Mouse (Mus musculus): ENCODE measurements at regions not wholly inside any gene's neighbourhood (a gene's known extent, or its start where the extent isn't known, plus 50 kb on each side); places are given as distances from the start of the nearest gene placed in this dataset.
A peak's percentile ranks its signal among the peaks of the same experiment; 100 is the strongest.

DNA sequence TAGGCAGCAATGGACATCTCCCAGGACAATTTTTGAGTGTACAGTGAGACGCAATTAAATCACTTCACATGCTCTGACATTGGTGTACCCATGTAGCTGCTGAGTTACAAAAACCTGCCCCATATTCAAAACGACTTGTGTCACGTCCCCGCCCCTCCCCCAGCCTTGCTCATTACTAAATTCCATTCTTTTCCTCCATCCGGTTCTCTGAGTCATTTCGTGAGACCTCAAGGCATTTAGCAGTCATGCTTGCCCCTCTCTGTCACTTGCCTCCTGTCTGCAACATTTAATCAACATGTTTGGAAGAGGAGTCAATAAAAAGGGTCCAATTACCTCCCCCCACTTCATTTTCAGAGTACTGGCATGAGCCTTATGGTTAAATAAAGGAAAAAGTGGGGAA is 156.3 kb upstream of the Id4 start:
- DNase-seq = no peak

DNA sequence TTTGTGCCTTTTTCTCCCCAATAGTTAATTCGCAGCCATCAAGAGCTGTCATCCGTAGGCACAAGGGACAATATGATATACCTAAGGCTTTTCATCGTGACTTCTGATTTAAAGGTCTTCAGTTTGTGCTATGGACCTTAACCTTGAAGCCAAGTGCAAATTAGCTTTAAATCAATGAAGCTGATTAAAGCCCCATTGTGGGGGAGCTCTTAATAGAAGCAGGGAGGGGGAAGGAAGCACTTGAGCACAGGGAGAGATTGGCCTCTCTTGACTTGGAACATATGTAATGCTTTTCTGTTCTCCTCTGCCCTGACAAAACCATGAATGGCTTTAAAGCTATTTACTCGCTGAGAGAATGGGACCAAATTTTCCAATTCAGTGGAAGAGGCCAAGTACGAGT is 154.1 kb upstream of the Id4 start:
- DNase-seq = no peak

DNA sequence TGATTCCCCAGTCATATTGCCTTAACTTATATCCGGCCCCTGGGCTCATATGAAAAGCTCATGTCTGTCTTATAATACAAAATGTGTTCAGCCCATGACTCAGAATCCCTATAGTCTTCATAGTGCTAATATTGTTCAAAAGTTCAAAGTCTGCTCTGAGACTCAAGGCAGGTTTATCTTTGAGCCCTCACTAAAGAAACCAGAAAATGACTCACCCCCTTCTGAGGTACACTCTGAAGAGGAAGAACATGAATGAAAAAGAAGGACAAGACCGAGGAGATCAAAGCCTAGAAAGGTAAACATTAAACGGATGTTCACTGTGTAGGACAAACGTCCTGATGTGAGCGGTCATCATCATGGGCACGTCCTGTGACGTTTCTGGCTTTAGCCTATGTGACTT is 145.1 kb upstream of the Id4 start:
- DNase-seq = no peak

DNA sequence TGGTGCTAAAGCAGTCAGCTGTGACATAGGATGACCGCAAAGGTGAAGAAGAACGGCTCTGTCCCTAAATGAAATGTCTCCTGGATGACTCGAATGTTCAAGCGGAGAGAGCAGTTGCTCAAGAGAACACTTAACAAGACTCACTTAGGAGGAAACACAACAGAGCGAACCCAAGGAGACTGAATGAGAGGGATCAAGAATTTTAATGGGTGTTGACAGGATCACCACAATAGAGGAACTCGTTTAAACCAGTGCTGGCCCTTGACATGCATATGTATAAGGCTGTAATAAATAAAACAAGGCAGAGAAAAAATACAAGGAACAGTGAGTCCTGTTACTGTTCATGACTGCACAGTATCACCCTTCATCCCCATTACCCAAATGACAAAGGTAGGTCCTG is 134.4 kb upstream of the Id4 start:
- no peak for DNase-seq

DNA sequence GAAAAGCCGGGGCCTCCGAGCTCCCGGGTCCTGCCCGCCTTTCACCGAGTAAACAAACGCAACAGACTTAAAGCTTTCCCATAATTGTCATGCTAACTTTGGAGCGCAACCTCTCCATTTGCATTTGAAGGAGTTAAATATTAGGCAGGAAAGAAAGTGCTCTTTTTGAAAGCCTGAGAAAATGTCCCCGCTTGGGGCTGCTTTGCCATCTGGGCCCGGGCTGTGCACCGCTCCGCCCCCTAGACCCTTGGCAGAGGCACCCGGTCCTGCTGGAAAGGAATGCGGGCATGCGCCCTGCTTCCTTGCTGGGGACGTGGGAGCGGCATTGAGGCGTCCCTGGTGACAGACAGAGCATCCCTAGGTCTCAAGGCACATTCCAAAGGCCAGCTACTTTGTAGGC is 130.3 kb upstream of the Id4 start:
- peak; percentile 80 for DNase-seq

DNA sequence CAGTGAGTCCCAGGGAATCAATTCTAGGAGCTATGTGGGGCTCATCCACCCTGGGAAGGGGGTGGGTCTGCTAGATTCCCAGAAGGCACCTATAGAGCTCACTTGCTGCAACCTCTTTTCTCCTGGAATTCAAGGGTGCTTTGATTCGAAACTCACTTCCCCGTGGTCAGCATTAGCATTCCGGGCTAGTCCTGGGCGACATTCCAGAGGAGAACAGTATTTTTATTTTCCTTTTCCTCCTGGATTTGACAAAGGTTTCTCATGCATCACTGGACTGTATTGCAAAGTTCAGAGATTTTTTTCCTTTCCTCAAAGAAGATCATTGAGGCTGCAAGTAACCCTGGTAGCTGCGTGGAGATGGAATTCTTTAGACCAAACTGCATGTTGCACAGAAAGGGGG is 129.3 kb upstream of the Id4 start:
- no peak for DNase-seq

DNA sequence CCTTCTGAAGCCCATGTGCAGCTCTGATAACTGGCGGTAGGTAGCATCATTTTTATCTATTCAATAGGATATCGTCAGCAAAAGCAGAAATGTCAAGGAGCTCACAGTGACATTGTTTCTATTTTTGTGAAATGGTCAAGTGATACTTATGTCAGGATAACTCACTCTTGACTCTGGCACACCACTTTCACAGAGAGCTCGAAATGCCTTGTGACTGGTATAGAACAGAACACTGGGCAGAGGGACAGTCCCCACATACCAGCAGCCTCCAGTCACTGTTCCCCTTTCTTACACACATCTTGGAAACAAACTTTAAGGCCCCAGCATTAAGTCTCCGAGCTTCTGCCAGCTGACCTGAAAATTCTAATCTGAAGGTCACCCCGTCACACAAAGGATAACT is 115.1 kb upstream of the Id4 start:
- no peak for DNase-seq

DNA sequence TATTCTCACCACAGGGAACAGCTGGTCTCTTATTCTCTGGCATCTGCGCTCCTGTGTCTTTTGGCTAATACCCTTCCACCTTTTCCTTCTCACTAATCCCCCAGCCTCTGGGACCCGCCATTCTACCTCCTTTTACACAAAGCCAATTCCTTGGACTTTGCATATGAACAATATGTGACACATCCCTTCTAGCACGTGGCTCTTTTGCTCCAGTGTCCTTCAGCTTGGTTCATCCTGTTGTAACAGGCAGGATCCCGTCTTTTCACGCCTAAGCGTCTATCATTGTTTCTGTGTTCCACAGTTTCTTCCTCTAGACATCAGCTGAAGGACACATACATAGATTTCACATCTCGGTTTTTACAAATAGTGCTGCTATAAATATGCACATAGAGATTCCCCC is 114.0 kb upstream of the Id4 start:
- DNase-seq = no peak

DNA sequence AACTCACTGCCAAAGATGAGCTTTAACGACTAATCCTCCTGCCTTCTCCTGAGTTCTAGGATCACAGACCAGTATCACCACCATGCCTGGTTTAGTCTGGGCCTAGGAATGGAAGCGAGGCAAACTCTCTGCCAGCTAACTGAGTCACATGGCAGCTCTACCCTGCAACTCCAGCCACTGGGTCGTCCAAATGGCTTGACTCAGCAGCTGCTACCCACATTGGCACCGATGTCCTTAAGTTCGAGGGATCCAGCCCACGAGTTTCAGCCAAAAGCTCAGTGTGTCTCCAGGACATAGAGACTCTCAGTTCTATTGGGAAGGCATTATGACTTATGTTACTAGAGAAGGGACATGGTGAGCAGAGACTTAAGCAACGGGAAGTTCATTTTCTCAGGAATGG is 107.8 kb upstream of the Id4 start:
- DNase-seq = no peak

DNA sequence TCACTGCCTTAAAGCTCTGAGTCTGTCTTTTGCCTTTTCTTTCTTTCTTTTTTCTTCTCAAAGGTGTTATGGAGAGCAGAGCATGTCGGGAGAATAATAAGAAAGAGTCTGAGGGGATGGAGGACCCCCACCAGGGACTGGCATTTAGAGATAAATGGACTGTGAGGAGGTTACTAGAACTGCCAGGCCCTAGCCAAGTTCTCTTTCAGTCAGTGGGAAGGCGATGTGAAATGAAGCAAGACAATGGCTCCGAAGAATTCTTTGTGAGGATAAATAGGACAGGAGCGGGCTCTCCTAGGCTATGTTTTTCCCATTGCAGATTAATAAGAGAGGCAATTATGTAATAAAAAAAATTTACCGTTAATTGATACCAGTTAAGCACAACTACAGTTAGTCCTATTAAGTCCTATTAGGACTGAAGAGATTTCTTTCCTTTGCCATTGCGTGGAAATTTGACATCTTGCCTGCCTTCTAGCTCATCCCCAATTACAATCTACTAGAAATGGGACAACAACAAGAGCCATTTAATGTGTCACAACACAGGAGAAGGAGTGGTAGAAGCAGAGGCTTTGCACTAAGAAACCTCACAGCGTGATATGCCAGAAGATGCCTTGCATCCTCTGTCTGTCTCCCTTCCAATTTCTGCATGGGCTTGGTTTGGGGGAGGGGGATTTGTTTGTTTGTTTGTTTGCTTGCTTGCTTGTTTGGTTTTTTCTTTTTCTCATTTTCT is 107.2 kb upstream of the Id4 start:
- DNase-seq = no peak

DNA sequence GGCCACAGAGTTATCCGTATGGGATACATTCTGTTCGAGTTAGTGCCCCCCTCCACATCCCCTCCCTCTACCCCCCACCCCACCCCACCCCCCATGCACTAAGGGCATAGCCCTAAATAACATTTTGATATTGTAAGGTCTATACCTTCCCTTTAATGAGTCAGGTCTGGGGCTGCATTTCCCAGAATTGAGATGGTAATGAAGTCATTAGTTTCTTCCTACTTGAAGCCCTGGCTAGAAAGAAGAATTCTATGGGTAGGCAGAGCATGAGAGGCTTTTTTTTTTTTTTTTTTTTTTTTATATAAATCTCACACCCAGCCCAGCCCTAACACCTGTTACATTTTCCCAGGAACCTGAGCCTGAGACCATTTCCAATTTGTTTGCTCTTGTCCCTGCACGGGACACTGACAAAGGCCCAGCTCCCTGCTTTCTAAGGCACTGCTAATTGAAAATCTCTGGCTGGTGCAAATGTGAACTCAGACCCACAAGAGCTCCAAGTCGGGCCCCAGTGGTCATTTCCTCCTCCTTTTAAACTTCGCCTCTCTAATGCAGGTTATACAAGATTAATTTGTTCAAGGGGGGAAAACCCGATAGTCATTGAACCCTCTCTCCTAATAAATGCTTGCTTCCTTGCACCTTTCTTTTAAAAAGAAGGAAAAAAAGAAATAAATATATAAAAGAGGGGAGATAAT is 106.5 kb upstream of the Id4 start:
- DNase-seq = no peak

DNA sequence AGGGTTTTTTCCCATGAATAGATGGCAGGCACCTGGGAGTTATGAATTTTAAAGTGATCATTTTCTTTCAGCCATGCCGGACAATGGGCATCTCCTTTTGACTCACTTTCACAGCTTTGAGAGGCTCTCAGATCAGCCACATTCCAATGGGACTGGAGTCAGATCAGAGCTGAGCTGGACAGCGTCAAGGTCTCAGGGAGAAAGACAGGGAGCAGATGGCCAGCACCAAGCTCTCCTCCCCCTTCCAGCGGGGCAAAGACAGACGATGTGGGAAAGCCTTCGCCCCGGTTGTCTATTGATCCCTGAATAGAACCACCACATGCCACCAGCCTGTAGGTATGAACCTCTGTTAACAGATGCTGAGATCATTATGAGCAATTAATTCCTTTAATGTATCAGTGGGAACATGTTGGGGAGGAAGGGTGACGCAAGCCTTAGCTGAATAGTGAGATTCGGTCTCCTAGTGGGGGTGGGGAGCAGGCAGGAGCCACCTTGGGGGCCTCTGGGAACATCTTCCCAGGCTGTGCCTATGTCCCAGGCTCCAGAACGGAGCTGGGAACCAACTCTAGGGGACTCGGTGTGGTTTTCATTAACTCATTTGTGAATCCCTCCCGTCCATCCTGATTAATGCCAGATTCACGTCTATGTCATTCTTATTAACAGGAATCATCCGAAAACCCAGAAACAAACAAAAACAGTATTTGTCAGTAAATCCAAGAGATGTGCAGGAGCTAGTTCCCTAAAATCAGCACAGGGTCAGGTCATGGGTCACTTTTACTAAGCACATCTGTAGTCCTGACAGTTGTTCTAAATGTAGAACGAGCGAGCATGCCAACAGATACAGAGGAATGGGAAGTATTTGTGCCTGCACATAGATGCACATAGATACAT is 101.8 kb upstream of the Id4 start:
- DNase-seq = peak; percentile 49

DNA sequence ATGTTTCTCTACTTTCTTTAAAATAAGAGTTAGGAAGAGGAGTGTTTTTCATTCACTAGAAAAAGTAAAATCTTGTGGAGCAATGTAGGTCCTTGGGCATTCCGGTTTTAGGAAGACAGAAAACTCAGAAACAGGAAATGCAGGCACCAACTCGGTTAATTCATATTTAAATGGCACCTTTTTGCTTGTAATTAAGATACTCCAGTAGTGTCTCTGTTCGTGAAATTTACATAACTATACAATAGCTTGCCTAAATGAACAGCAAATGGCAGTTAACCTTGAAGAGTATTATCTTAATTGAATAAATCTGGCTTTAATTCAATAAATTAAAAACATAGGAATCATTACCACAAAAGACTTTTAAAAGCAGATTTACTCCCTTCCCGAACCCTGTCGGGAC is 100.9 kb upstream of the Id4 start:
- no peak for DNase-seq

DNA sequence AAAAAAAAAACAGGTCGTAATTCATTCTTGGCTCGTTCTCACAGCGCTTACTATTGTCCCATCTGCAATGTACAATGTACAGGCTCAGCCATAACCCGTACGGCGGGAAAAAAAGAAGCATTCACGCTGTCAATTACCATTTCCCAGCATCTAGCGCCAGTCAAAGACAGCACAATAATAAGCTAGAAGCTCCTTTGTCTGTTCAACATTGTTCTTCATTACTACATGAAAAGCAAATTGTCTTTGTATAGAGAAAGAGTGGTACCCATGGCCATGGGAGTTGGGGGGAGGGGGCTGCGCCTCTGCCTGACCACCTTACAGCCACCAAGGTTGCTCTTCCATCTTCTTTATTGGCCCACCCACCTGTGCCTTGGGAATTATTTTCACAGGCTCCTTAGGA is 99.7 kb upstream of the Id4 start:
- no peak for DNase-seq

DNA sequence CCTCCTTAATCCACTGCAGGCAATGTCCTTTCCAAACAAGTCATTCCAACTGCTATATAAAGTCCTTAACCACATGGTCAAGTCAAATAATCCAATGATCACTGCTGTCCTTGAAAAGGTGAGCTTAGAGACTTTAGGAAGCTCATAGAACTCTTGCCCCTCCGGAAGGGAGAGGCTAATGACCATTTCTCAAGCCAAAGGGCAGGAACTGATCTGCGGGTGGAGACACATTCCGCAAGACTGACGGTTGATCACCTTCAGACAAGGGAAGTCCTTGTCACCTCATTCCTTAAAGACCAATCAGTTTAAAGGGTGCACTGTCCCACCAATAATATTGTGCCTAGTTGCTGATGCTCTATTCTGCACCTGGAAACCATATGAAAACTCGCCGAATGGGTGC is 96.4 kb upstream of the Id4 start:
- no peak for DNase-seq

DNA sequence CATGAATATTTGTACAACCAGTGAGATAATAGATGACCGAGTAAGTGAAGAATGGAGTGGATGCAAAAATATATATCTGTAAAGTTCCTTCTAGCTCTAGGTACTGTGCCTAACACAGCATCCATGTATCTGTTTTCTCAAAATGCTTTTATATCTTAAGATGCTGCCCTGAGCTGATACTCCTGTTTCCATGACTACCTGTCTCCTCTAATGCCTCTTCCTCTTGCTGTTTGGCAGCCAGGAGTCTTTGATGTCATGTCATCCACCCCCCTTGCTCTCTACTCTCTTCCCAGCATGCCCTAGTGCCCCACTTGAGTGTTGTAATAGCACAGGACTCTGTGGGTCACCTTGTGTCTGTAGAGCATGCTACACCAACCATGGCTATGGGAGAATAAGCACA is 95.2 kb upstream of the Id4 start:
- no peak for DNase-seq

DNA sequence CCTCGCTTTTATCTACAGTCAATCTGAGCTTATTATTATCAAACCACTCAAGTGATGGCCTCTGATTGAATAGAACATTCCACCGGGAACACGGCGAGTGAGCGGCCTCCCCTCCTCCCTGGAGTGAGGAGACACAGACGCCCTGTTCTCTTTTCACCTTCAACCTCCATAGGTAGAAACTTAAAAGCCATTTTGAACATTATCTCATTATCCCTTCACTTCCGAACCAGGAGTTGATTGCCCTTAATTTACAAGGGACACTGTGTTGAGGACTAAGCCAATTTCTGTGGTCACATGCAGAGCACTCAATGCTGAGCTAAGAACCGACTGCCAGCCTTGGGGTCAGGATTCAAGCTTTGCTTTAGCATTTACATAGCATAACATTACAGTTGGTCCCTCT is 93.1 kb upstream of the Id4 start:
- no peak for DNase-seq

DNA sequence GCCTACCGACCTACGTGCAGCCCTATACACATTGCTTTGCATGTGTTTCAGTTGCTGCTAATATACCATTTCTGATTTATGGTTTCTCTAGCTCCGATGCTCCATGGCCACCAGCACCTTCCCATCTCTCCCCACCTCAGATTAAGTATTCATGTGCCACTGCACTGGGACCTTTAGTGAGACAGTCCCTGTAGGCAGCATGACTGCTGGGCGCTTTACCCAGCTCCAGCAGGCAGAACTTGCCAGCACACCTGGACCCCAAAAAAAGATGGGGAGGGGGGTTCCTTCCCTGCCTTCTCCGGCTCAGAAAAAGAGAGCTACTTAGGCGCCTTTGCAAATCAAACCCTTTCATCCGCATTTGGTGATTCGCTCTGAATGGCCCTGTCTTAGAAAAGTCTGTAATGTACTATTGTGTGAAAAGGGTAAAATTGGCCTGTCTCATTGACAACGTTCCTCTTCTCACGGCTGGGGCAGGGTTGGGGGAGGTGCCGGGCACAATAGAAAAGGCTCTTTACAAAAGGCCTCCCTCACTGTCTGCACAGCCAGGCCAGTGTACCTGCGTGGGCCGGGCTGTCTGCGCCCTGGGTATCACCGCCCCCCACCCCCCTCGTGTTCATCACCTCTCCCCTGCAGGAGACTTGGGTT is 89.6 kb upstream of the Id4 start:
- DNase-seq = no peak

DNA sequence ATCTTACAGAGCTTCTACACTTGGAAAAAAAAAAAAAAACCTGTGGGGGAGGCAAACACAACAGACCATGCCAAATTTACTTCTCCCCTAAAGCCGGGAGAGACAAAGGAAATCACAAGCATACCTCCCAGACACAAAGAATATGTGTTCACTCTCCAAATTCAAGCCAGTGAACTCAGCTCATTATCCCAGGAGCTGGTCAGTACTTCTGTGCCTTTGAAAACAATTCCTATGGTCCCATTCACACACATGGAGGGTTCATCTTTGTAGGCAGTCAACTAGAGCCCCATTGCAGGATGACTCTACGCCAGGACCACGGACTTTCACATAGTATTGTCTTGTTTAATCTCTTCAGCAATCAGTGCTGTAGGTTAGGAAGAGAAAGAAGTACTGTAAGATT is 89.0 kb upstream of the Id4 start:
- no peak for DNase-seq

DNA sequence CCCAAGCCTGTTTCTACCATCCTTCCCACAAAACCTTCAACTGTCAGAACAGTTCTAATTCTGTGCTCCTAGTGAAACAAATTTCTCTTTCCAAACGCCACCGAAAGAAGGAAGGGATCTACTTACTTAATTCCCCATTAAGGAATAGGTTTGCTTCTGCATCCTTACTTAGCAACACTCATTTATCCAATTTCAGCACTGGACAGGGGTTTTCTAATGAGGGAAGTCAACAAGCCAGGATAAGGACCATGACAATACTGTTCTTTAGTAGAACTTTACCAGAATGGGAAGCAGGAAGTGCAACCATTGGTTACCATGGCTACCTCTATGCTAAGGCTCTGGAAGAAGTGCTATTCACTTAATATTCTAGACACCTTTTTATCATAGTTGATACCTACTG is 68.6 kb upstream of the Id4 start:
- DNase-seq = no peak

DNA sequence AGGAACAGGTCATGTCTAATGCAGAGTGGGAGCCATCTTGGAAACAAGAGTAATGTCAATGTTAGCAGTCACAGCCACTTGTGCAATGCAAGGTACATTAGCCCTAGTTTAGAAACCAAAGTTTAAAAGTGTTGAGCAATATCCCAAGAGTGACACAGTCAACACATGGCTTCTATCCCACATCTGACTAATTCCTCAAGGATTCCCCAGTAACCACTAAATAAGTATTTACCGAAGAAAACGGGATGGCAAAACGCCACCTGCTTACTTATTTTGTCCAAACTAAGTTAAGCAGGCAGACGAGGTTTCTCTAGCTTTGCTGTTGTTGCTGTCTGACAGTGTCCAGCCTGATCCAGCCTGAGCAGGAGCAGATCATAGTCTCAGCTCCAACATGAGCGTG is 67.1 kb upstream of the Id4 start:
- DNase-seq = peak; percentile 51

DNA sequence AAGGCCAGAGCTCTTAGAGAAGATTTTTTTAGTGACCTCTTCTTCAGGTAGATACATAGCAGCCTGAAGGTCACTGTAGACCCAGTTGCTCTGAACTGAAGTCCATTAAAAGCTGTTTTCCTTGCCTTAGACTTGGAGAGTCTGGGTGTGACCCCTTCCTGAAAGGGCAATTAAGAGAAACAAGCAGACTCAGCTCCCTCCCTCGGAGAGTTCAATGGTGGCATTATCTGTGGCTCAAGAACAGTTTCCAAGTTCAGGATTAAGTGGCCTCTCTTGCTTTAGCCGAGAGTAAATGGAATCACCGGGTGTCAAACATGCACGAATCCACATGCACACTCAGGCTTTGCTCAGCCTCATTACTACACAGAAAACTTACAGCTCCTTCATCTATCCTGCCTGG is 53.2 kb upstream of the Id4 start:
- DNase-seq = no peak
